Mouse (Mus musculus) liver, adult 2 months (tissue): ENCODE results near the gene Tspan31.

ENCODE experiments used
- CTCF ChIP-seq: fragments of 200-500 bp; IDR thresholded peaks from 2 replicates; pipeline ENCODE4 v1.5.1; 2011; ENCODE audit warnings: low read depth, low read length, control low read depth
- POLR2A ChIP-seq: fragments of 200-500 bp; IDR thresholded peaks from 2 replicates; pipeline ENCODE4 v1.6.1; 2011; ENCODE audit warnings: low read length, control low read depth; ENCODE audit not compliant: insufficient read depth; ENCODE audit errors: extremely low read depth

- TF ChIP-seq CTCF = no peak
- TF ChIP-seq POLR2A = no peak
Observed at GRCm38 (mm10) chr10:127099868-127100267, 29.8 kb upstream of the Tspan31 start.
